Mouse (Mus musculus): ENCODE measurements around the gene Wwtr1. TPM values are rescaled to one million over a fixed set of nuclear protein-coding genes. Genes with fewer than 3 reads are reported as not detected.

Gene Wwtr1
- not detected in 4 replicates for total RNA-seq (2023)

DNA sequence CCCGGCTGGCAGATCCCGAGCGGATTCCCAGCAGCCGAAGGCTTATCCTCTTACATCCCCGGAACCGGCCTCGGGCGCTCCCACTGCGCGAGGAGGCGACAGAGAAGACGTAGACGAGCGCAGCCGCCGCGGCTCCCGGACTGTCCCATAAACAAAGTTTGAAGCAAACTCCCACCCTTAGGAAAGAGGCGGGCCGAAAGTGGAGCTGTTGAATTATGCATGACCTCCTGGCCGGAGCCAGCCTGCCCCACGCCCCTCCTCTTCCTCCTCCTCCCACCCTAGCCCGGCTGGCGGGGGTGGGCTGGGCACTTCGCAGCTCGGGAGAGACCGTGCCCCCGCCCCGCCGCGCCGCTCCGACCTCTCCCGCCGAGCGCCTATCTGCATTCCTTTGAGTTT, at the start of gene Wwtr1:
Gene Wwtr1 (minus strand): TSS at position 251 of the 396 bp plus-strand sequence.

GRCm38 (mm10) chr3:57425089-57425730, 150.5 kb downstream of the Wwtr1 start, which contains the start of gene Tm4sf4:
Gene Tm4sf4, plus strand, starts transcription at chr3:57425314.

Other genes with a start within 250 kb of the Wwtr1 start
- not detected in 4 replicates for gene Tm4sf4, start 150.6 kb downstream of the Wwtr1 start, total RNA-seq (2023)
- 19.6 to 24.5 TPM (median 22.3 TPM) in 4 replicates for gene Commd2, start 75.8 kb upstream of the Wwtr1 start, total RNA-seq (2023)
- gene Ankub1, start 116.9 kb upstream of the Wwtr1 start, total RNA-seq (2023) = 0.28 to 0.40 TPM in 2 of 4 replicates, not detected in the others
- 67.1 to 82.1 TPM (median 73.3 TPM) in 4 replicates for gene Rnf13, start 160.2 kb upstream of the Wwtr1 start, total RNA-seq (2023)

Measured in B cell, adult 62 days (primary cell).